Mouse (Mus musculus) kidney, adult 8-10 months (tissue): ENCODE measurements around the gene Wdcp.
"Not testable (repeated sequence)": the region's sequence is repeated elsewhere in the genome, so short reads cannot be mapped to it uniquely, and the experiment has no call there.

Experiments
- DNase-seq, 2 experiments: peaks; one replicate each; pipeline ENCODE4 v3.0.0; 2022

Gene Wdcp

GRCm38 (mm10) chr12:4872273-4872672 lies 29.2 kb downstream of the Wdcp start:
- DNase-seq: no peak

GRCm38 (mm10) chr12:4872983-4873477 lies 29.9 kb downstream of the Wdcp start:
- no peak for DNase-seq

- no peak for DNase-seq
Measured at GRCm38 (mm10) chr12:4873531-4873930, 30.4 kb downstream of the Wdcp start.

DNA sequence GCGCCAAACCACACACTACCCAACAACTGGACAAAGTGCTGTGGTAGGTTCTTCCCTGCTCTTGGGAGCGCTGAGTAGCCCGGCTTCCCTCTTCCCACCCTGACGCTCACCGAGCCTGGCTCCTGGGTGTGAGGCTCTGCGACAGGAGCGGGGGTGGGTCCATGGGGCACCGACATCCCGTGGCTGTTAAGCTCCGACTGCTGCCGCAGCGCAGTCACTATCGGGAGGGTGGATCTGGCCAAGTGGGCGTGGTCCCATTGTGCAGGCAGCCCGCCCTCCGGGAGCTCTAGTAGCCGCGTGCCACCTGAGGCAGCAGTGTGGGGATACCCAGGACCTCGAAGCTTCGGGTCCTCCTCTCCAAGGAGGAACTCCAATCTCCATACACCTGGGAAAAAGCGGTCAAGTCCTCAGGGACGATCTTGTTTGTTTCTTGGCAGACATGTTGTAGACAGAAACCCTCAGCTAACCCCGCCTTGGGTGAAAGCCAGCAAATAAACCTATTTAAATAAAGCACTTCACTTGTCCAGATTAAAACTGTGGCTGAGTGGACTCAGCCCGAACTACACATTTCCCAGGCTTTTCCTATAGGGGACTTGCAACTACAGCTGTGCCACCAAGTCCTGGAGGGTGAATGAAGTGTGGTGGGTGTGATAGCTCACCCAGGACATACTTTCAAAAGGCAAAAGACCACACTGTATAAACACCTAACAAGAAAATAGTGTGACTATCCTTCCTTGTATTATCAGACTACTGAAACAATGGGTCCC lies 31.2 kb downstream of the Wdcp start, which contains the start of gene Mfsd2b:
Gene Mfsd2b, minus strand, starts transcription at position 199 of the 767 bp plus-strand sequence.
- DNase-seq: peak; percentile 68 to 75

- no peak for DNase-seq
Measured at GRCm38 (mm10) chr12:4875623-4876022, 32.5 kb downstream of the Wdcp start.

GRCm38 (mm10) chr12:4878296-4878783 lies 35.2 kb downstream of the Wdcp start:
- DNase-seq: no peak

DNA sequence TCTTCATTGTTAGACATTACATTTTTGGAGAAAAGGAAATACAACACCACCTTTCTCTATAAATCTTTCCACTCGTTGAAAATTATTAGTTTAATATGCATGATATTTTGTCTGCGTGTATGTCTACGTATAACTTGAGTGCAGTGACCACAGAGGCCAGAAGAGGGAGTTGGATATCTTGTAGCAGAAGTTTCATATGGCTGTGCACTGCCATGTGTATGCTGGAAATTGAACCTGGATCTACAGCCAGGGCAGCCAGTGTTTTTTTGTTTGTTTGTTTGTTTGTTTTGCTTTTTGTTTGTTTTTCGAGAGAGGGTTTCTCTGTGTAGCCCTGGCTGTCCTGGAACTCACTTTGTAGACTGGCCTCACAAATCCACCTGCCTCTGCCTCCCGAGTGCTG lies 35.9 kb downstream of the Wdcp start:
- peak in 1 of 2 experiments; percentile 42 for DNase-seq

DNA sequence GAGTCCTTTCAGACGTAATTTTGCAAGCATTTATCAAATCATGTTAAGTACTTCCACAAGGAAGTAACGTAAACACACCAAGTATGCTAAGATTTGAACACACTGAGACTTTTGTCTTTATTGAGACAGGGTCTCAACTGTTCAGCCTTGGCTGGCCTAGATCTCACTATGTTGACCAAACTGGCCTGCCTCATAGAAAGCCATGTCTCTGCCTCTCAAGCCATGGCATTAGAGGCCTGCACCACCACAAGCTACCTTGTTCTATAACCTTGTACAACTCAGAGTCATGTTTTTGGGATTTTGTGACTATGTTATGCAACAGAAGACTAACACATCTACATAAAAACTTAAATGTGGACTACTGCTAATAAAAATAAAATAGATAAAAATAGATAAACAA lies 39.0 kb downstream of the Wdcp start:
- DNase-seq: no peak

GRCm38 (mm10) chr12:4885062-4885461 lies 42.0 kb downstream of the Wdcp start:
- DNase-seq: no peak

DNA sequence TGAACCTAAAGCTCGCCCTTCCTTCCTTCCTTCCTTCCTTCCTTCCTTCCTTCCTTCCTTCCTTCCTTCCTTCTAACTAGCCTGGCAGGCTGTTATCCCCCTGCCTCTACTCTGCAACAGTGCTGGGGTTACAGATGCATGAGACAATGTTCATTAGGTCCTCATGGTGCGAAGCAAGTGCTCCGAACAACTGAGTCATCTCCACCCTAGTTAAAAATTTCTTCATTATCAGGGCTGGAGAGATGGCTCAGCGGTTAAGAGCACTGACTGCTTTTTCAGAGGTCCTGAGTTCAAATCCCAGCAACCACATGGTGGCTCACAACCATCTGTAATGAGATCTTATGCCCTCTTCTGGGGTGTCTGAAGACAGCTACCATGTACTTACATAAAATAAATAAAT lies 43.5 kb downstream of the Wdcp start:
- not testable (repeated sequence) for DNase-seq

DNA sequence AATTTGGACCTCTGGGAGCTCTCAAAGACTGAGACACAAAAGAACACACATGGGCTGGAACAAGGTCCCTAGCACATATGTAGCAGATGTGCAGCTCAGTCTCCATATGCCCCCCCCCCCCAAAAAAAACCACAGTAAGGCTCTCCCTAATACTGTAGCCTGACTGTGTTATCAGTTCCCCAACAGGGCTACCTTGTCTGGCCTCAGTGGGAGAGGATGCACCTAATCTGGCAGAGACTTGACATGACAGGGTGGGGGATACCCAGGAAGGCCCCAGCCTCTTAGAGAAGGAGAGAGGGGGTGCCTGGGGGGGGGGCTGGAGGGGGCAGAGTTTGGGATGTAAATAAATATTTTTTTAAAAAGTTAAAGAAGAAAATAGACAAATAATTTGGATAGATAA lies 45.6 kb downstream of the Wdcp start:
- DNase-seq: no peak

DNA sequence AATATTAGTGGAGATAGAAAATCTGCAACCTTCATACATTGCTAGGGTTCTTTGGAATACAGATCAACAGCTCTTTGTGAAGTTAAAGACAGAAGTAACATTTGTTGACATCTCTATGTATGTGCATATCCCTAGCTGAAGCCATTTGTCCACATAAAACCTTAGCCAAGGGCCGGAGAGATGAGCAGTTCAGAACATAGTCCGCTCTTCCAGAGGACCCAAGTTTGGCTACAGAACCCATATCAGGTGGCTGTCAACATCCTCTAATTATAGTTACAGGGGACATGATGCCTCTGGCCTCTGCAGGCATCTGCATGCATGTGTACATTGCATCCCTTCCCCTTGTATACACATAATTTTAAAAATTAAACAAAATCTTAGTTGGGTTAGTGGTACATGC lies 46.1 kb downstream of the Wdcp start:
- no peak for DNase-seq

GRCm38 (mm10) chr12:4889891-4890290 lies 46.8 kb downstream of the Wdcp start:
- no peak for DNase-seq

GRCm38 (mm10) chr12:4898024-4898423 lies 54.9 kb downstream of the Wdcp start:
- no peak for DNase-seq

DNA sequence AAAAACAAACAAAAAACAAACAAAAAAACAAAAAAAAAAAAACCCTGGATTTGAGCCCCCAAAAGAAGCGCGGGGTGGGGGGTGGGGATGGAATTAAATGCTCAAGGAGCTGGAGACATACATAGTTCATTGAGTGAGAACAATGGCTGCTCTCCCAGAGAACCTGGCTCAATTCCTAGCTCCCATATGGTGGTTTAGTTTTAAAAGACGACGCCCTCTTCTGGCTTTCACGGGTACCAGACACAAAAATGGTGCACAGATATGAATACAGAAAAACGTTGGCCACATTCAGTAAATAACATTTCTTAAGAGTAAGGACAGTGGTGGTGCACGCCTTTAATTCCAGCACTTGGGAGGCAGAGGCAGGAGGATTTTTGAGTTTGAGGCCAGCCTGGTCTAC lies 62.8 kb downstream of the Wdcp start:
- no peak for DNase-seq

DNA sequence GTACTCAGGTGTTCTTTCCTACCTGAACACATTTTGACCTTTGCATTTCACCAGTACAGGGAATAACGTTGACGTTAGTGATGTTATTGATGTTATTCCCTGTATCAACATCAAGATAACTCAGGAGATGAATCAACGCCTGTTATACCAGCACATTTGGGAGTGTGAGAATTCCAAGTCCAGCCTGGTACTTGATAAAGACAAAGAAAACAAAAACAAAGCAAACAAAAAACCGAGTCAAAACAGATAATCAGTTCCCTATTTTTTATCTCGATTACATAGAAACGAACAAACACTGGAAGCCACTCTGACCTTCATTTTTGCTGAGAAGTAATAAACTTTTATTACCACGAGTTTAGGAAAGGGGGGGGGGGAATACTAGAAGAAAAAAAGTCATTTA lies 63.4 kb downstream of the Wdcp start:
- DNase-seq: no peak

DNA sequence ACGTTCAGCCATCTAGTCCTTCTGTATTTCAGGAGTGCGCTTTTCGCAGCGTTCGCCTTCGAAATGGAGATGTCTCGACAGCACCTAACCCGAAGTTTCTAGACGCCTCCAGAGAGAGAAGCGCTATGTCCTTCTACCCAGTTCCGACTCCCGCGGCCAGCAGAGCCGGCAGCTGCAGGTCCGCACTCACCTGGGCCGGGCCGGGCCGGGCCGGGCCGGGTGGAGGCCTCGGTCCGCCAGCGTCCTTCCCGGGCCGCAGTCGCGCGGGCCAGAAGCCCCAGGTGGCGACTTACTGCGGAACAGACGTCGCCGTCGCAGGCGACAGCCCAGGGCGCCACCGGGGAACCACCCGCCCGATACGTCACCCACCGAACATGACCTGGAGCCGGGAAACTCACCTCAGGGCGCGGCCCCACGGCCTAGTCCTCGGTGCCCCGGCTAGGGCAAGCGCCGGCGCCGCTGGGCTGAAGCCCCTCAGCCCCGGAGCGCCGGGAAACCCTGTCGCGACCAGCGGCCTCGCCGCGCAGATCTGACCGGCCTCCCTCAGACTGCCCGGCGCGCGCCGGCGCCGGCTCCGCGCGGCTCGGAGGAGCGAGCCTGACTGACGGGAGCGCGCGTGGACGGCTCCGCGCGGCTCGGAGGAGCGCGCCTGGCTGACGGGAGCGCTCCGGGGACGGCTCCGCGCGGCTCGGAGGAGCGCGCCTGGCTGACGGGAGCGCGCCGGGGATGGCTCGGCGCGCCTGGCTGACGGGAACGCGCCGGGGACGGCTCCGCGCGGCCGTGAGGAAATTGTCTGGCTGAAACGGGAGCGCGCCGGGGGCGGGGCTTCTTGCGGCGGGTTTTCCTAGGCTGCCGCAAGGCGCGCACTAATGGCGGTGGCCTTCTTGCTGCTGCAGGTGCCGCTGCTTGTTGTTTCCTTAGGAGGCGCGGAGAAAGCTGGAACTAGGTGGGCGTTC lies 64.1 kb downstream of the Wdcp start, which contains the start of gene Ubxn2a:
Gene Ubxn2a, minus strand, starts transcription at position 755 of the 956 bp plus-strand sequence.
- DNase-seq: peak; percentile 94 to 96

DNA sequence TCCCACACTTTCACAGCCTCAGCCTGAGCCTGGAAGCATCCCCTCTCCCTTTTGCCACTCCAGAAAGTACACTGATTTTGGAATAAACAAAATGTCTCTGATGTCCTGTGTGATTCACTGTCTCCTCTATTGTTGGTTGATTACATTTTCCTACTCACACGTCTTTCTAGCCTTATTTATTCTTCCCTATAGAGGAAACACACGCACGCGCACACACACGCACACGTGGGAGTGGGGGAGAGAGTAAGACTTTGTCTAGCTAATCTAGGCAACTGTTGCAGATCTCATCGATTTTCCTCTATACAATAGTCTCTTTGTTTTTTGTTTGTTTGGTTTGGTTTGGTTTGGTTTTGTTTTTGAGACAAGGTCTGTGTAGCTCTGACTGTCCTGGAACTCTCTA lies 65.3 kb downstream of the Wdcp start:
- no peak for DNase-seq
